Mouse (Mus musculus) neural tube, embryonic 14.5 days (tissue): ENCODE measurements around the gene Dock4. TPM values are rescaled to one million over a fixed set of nuclear protein-coding genes. Genes with fewer than 3 reads are reported as not detected.

Experiments
- ATAC-seq: fragments of 200-750 bp; cut with Nextera tagmentation; 2 replicates; pipeline ENCODE4 v1.8.0; 2017; ENCODE audit warnings: low read depth, mild to moderate bottlenecking, moderate TSS enrichment, moderate library complexity
- H3K27ac ChIP-seq: fragments of 300-500 bp; sonication (generic); 2 replicates; pipeline ENCODE4 v1.5.1; 2014; ENCODE audit warnings: low read depth, mild to moderate bottlenecking, control low read depth, low read length, moderate library complexity, mixed read lengths
- H3K27me3 ChIP-seq: fragments of 300-500 bp; sonication (generic); 2 replicates; pipeline ENCODE4 v1.6.1; 2014; ENCODE audit warnings: low read length; ENCODE audit not compliant: control insufficient read depth, insufficient read depth
- H3K36me3 ChIP-seq: fragments of 300-500 bp; sonication (generic); 2 replicates; pipeline ENCODE4 v1.6.1; 2014; ENCODE audit warnings: low read length, mixed read lengths; ENCODE audit not compliant: control insufficient read depth, insufficient read depth
- H3K4me1 ChIP-seq: fragments of 300-500 bp; sonication (generic); 2 replicates; pipeline ENCODE4 v1.6.1; 2014; ENCODE audit warnings: low read length; ENCODE audit not compliant: control insufficient read depth, insufficient read depth
- H3K4me2 ChIP-seq: fragments of 300-500 bp; sonication (generic); 2 replicates; pipeline ENCODE4 v1.6.1; 2014; ENCODE audit warnings: mild to moderate bottlenecking, low read depth, low read length, control low read depth
- H3K4me3 ChIP-seq: fragments of 300-500 bp; sonication (generic); 2 replicates; pipeline ENCODE4 v1.5.1; 2014; ENCODE audit warnings: low read depth, low read length, control low read depth, mixed read lengths
- H3K9ac ChIP-seq: fragments of 300-500 bp; sonication (generic); replicated peaks from 2 replicates; pipeline ENCODE4 v1.6.1; 2014; ENCODE audit warnings: low read depth, mild to moderate bottlenecking, control low read depth, low read length, mixed read lengths
- H3K9me3 ChIP-seq: fragments of 300-500 bp; sonication (generic); 2 replicates; pipeline ENCODE4 v1.6.1; 2016; ENCODE audit warnings: low read length; ENCODE audit not compliant: control insufficient read depth
- WGBS: fragments of 180-500 bp; shearing (Covaris S2); extraction: QIAGEN DNeasy Blood & Tissue Kit; methylation state at CpG from one replicate; pipeline ENCODE4 v1.1.7; 2014; 5-methylcytosine and 5-hydroxymethylcytosine counted together
- polyA plus RNA-seq: library from polyadenylated mRNA; unstranded; fragments of >200 nt; fragmentation: Nextera tagmentation; extraction: Ambion mirVana; gene quantifications from 2 replicates; pipeline ENCODE4 v1.2.1, GENCODE M21; 2014

The Dock4 gene
- polyA plus RNA-seq, 1 experiment from 2014 or later, result 45.4 TPM

DNA sequence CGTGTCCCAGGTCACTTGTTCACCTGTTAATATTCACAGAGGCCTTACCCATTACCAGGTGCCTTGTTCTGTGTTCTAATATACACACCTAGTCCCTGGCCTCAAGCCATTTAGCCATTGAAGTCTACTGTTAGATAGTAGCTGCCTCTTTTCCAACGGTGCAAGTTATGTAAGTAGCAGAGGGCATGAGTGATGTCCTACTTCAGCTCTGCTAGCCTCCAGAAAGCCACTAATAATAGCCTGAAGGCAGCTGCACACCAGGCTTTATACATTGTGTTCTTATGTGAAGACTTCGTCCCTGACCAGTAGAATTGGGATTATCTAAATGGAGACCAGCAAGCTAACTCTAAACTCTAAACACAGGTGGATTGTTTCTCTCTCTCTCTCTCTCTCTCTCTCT lies 285.0 kb downstream of the Dock4 start:
- no peak overlapping the region for H3K9ac ChIP-seq
- H3K27me3 ChIP-seq, result no peaks in the 10 kb centered on the region
- no peak overlapping the region for H3K4me2 ChIP-seq
- no peak overlapping the region for H3K27ac ChIP-seq
- no peak overlapping the region for H3K4me3 ChIP-seq
- no peaks in the 10 kb centered on the region for H3K9me3 ChIP-seq
- H3K36me3 ChIP-seq, result 0 out of 2 replicates have a peak, but pooled peaks cover 3% of the 10 kb centered on the region
- H3K4me1 ChIP-seq, result no peaks in the 10 kb centered on the region
- 82% methylated on average over 3 of the region's 3 CpGs for WGBS
- ATAC-seq, result no peak

DNA sequence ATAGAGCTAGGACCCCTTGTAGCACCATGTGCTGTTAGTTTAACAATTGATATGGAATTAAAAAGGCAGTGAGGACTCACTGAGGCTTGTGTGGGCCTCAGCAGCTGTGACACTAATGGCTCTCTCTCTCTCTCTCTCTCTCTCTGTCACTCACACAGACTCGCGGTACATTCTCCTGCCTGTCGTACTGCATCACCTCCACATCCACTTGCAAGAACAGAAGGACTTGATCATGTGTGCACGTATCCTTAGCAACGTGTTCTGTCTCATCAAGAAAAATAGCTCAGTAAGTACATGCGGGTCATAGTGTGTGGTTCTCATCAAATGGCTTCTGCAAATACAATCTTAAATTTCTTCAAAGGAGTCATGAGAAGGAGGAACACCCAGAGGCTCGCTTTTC lies 299.7 kb downstream of the Dock4 start:
- Histone ChIP-seq H3K4me2 (no peak overlapping the region), H3K36me3 (peaks cover 3% of the 10 kb centered on the region; the same call in 1 of the 2 replicates), H3K9ac (no peak overlapping the region), H3K27me3 (no peaks in the 10 kb centered on the region), H3K9me3 (no peaks in the 10 kb centered on the region), H3K27ac (no peak overlapping the region), H3K4me1 (no peaks in the 10 kb centered on the region), H3K4me3 (no peak overlapping the region)
- no peak for ATAC-seq
- WGBS, result 81% methylated on average over 7 of the region's 7 CpGs

DNA sequence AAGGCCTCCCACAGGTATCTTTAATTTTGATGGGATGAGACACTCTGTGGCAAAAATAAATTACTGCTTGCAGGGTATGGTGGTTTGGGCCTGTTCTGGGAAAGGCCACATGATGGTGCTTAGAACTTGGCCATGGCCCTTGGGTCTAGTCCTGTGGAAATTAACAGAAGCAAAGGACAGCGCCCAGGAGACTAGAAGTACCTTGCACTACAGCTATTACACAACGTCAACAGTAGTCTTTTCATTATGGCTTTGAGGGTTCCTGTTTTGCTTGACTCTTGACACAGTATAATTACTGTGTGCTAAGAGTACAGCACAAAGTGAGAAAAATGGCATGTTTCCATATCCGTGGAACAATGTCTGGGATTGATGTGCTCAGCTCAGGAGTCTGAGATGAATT lies 300.3 kb downstream of the Dock4 start:
- ATAC-seq, result no peak
- Histone ChIP-seq H3K4me3 (no peak overlapping the region), H3K4me2 (no peak overlapping the region), H3K36me3 (peaks cover 3% of the 10 kb centered on the region; the same call in 1 of the 2 replicates), H3K4me1 (no peaks in the 10 kb centered on the region), H3K27ac (no peak overlapping the region), H3K27me3 (no peaks in the 10 kb centered on the region), H3K9me3 (no peaks in the 10 kb centered on the region), H3K9ac (no peak overlapping the region)
- 89% methylated on average over 3 of the region's 3 CpGs for WGBS

DNA sequence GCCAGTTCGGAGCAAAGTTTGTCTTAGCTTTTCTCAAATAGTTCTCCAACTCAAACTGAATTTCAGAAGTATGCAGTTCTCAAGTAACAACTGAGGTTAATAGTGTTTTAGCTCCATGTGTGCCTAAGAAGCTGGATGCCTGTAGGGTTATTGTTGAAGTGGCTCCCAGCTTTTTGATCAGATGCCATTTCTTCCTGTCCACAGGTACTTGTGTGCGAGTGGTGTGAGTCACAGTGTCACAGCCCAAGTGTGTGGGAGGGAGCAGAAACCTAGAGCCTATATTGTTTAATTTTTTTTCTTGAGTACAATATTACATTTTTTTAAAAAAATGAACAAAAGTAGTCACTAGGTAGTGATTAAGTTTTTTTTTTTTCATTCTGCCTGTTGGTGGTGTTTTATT lies 313.5 kb downstream of the Dock4 start:
- H3K9me3 ChIP-seq, result no peaks in the 10 kb centered on the region
- H3K9ac ChIP-seq, result no peak overlapping the region
- H3K4me3 ChIP-seq, result no peak overlapping the region
- no peaks in the 10 kb centered on the region for H3K4me1 ChIP-seq
- no peak for ATAC-seq
- H3K27me3 ChIP-seq, result no peaks in the 10 kb centered on the region
- WGBS, result 97% methylated on average over 2 of the region's 2 CpGs
- no peak overlapping the region for H3K4me2 ChIP-seq
- no peaks in the 10 kb centered on the region for H3K36me3 ChIP-seq
- H3K27ac ChIP-seq, result no peak overlapping the region

DNA sequence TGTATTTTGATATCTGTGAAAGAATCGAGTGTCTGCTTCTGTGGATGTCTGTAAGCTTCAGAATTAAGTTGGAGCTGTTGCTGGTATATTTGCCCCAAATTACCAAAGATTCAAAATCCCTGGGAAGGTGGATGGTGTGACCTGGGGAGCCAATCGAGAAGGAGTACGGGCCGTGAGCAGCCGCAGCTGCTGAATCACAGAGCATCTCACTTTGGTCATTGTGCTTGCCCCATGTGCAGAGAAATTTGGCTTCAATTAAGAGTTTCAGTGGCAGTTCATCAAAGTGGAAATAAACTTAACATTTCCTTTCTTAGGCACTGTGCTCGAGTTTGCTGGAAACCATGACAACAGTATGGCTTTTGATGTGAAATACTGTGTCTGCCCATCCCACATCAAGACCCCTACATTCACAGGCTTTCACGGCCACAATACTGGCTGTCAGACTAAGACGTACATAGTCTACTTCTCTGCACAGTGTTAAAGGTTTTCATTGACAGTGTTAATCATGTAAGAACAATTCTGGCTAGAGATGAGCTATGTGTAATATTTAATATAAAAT lies 321.6 kb downstream of the Dock4 start:
- no peak overlapping the region for H3K4me2 ChIP-seq
- no peak for ATAC-seq
- peaks cover 4% of the 10 kb centered on the region; the same call in 1 of the 2 replicates for H3K36me3 ChIP-seq
- 36% methylated on average over 8 of the region's 8 CpGs for WGBS
- H3K27me3 ChIP-seq, result no peaks in the 10 kb centered on the region
- H3K4me3 ChIP-seq, result no peak overlapping the region
- H3K9me3 ChIP-seq, result no peaks in the 10 kb centered on the region
- H3K9ac ChIP-seq, result no peak overlapping the region
- H3K4me1 ChIP-seq, result no peaks in the 10 kb centered on the region
- H3K27ac ChIP-seq, result no peak overlapping the region

- no peak overlapping the region for H3K27ac ChIP-seq
- H3K9ac ChIP-seq, result no peak overlapping the region
- no peaks in the 10 kb centered on the region for H3K9me3 ChIP-seq
- 0 out of 2 replicates have a peak, but pooled peaks cover 4% of the 10 kb centered on the region for H3K36me3 ChIP-seq
- no peak overlapping the region for H3K4me3 ChIP-seq
- H3K27me3 ChIP-seq, result no peaks in the 10 kb centered on the region
- ATAC-seq, result no peak
- no peak overlapping the region for H3K4me2 ChIP-seq
- 88% methylated on average over 1 of the region's 1 CpGs for WGBS
- H3K4me1 ChIP-seq, result no peaks in the 10 kb centered on the region
These were observed 327.3 kb downstream of the Dock4 start for GRCm38 (mm10) chr12:40773091-40773490.

GRCm38 (mm10) chr12:40781554-40781953 lies 335.8 kb downstream of the Dock4 start:
- no peak overlapping the region for H3K4me2 ChIP-seq
- H3K27me3 ChIP-seq, result no peaks in the 10 kb centered on the region
- H3K9ac ChIP-seq, result no peak overlapping the region
- H3K9me3 ChIP-seq, result no peaks in the 10 kb centered on the region
- no peaks in the 10 kb centered on the region for H3K4me1 ChIP-seq
- H3K4me3 ChIP-seq, result no peak overlapping the region
- H3K27ac ChIP-seq, result no peak overlapping the region
- H3K36me3 ChIP-seq, result no peaks in the 10 kb centered on the region
- no peak for ATAC-seq
- WGBS, result 92% methylated on average over 6 of the region's 6 CpGs

GRCm38 (mm10) chr12:40788621-40789111 lies 342.9 kb downstream of the Dock4 start:
- no peak overlapping the region for H3K9ac ChIP-seq
- H3K4me3 ChIP-seq, result no peak overlapping the region
- H3K4me1 ChIP-seq, result peaks cover 23% of the 10 kb centered on the region; the same call in 1 of the 2 replicates
- no peaks in the 10 kb centered on the region for H3K36me3 ChIP-seq
- H3K9me3 ChIP-seq, result no peaks in the 10 kb centered on the region
- ATAC-seq, result no peak; the same call in 1 of the 2 replicates
- 4% methylated on average over 3 of the region's 3 CpGs for WGBS
- H3K27ac ChIP-seq, result no peak overlapping the region
- no peak overlapping the region for H3K4me2 ChIP-seq
- H3K27me3 ChIP-seq, result no peaks in the 10 kb centered on the region

DNA sequence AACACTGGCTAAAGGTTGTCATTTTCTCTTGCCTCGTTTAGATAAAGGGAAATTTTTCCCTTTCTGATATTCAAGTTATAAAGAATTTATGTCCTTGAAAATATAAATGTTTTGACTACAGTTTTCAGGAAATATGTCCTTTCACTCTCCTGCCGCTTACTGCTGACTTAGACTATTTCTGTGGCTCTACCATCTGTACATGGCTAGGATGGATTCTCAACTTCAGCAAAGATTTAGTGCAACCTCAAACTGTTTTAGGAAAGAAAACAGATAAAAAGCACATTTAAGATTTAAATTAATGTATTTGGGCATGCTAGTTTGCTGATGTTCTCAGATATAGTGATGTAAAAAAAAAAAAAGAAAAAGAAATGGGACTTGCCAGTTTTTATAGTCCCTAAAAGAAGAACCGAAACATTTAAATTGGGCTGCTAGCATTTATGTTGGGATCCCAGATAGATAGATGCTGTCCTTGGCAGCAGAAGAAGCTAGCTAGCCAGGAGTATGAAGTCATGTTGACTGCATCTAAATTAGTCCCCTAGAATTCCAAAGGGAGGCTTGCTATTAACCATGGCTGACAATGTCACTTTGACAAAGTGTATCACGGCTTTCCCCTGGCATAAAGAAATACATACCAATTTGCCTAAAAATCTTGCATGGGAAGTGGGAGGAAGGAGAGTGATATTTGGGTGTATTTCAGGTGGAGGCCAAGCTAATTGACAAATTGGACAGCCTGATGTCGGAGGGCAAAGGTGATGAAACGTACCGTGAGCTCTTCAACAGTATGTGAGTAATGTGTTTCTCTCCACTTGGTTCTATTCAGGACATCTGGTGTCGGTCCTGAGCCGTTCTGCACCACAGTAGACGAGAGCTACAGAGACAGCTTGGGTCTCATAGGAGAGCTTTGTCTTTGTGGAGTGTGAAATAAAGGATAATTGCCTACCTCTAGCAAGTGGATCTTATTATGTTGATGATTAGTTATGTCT lies 343.9 kb downstream of the Dock4 start:
- ATAC-seq, result peak; percentile 71; the same call in 1 of the 2 replicates
- WGBS, result 24% methylated on average over 10 of the region's 10 CpGs
- Histone ChIP-seq H3K36me3 (no peaks in the 10 kb centered on the region), H3K9me3 (no peaks in the 10 kb centered on the region), H3K4me3 (no peak overlapping the region), H3K4me1 (peaks cover 25% of the 10 kb centered on the region; the same call in 1 of the 2 replicates), H3K9ac (no peak overlapping the region), H3K4me2 (no peak overlapping the region), H3K27me3 (no peaks in the 10 kb centered on the region), H3K27ac (no peak overlapping the region)
